Mouse (Mus musculus) MEL (cell line): ENCODE data around the gene Ncoa5. TPM values are rescaled to one million over a fixed set of nuclear protein-coding genes. Genes with fewer than 3 reads are reported as not detected.

ENCODE experiments used
- DNase-seq: peaks from one replicate; pipeline ENCODE4 v3.0.0; 2011; ENCODE audit warnings: low read depth, low spot score
- H3K27ac ChIP-seq: 2 replicates; pipeline ENCODE4 v1.5.1; 2012; ENCODE audit warnings: low read depth, mild to moderate bottlenecking, control low read depth, low read length, moderate library complexity; ENCODE audit not compliant: control insufficient read depth
- H3K27me3 ChIP-seq, 2 experiments: fragments of 150-350 bp in 1 of 2; sonication (generic) in 1 of 2; 2 replicates each; pipeline ENCODE4 v1.6.1; 2012; ENCODE audit warnings: low read length in 2 of 2, mild to moderate bottlenecking in 2 of 2, improper control_type of control experiment in 1 of 2, moderate library complexity in 1 of 2; ENCODE audit not compliant: insufficient read depth in 2 of 2, control insufficient read depth in 1 of 2
- H3K36me3 ChIP-seq, 2 experiments: 2 replicates each; pipeline ENCODE4 v1.6.1; 2012 to 2014; ENCODE audit warnings: low read length in 2 of 2, improper control_type of control experiment in 1 of 2, inconsistent platforms in 1 of 2, mild to moderate bottlenecking in 1 of 2; ENCODE audit not compliant: insufficient read depth in 2 of 2, control insufficient read depth in 1 of 2
- H3K4me1 ChIP-seq, 2 experiments: fragments of 150-350 bp in 1 of 2; sonication (generic) in 1 of 2; 2 replicates each; pipeline ENCODE4 v1.6.1; 2012; ENCODE audit warnings: low read length in 2 of 2, improper control_type of control experiment in 1 of 2, mild to moderate bottlenecking in 1 of 2; ENCODE audit not compliant: insufficient read depth in 2 of 2, control insufficient read depth in 1 of 2
- H3K4me3 ChIP-seq, 2 experiments: fragments of 150-350 bp in 1 of 2; sonication (generic) in 1 of 2; 2 replicates each; pipeline ENCODE4 v1.5.1; 2012; ENCODE audit warnings: low read depth in 2 of 2, low read length in 2 of 2, mild to moderate bottlenecking in 2 of 2, moderate library complexity in 2 of 2, control low read depth in 1 of 2, improper control_type of control experiment in 1 of 2; ENCODE audit not compliant: control insufficient read depth in 1 of 2, insufficient read depth in 1 of 2
- H3K79me2 ChIP-seq: 2 replicates; pipeline ENCODE4 v1.6.1; 2012; ENCODE audit warnings: mild to moderate bottlenecking, low read length, moderate library complexity; ENCODE audit not compliant: control insufficient read depth, poor library complexity, insufficient read depth
- H3K9ac ChIP-seq: 2 replicates; pipeline ENCODE4 v1.6.1; 2012; ENCODE audit warnings: low read depth, mild to moderate bottlenecking, control low read depth, low read length, moderate library complexity; ENCODE audit not compliant: control insufficient read depth, poor library complexity, severe bottlenecking
- H3K9me3 ChIP-seq: fragments of 150-350 bp; sonication (generic); replicated peaks from 2 replicates; pipeline ENCODE4 v1.6.1; 2012; ENCODE audit warnings: mild to moderate bottlenecking, low read length, improper control_type of control experiment, moderate library complexity; ENCODE audit not compliant: insufficient read depth
- CHD1 ChIP-seq: IDR thresholded peaks from 2 replicates; pipeline ENCODE4 v1.6.1; 2012; ENCODE audit warnings: low read depth, mild to moderate bottlenecking, inconsistent platforms, low read length, improper control_type of control experiment
- CHD2 ChIP-seq: IDR thresholded peaks from 2 replicates; pipeline ENCODE4 v1.6.1; 2011; ENCODE audit warnings: low read length, improper control_type of control experiment
- CTCF ChIP-seq, 3 experiments: IDR thresholded peaks in 2 of 3; conservative IDR thresholded peaks in 1 of 3; 2 replicates each; pipeline ENCODE4 v1.5.1; 2011 to 2012; ENCODE audit warnings: low read length in 3 of 3, low read depth in 2 of 3, mild to moderate bottlenecking in 2 of 3, improper control_type of control experiment in 1 of 3, inconsistent platforms in 1 of 3, mixed read lengths in 1 of 3, moderate library complexity in 1 of 3; ENCODE audit not compliant: control insufficient read depth in 1 of 3, insufficient read depth in 1 of 3, poor library complexity in 1 of 3, severe bottlenecking in 1 of 3
- E2F4 ChIP-seq: IDR thresholded peaks from 2 replicates; pipeline ENCODE4 v1.6.1; 2011; ENCODE audit warnings: low read depth, low read length, improper control_type of control experiment, borderline replicate concordance
- ELF1 ChIP-seq: IDR thresholded peaks from 2 replicates; pipeline ENCODE4 v1.6.1; 2014; ENCODE audit warnings: low read depth, mild to moderate bottlenecking, inconsistent platforms, low read length, improper control_type of control experiment, moderate library complexity
- EP300 ChIP-seq, 2 experiments: IDR thresholded peaks; 2 replicates each; pipeline ENCODE4 v1.6.1; 2011; ENCODE audit warnings: improper control_type of control experiment in 2 of 2, low read length in 2 of 2, low read depth in 1 of 2, mild to moderate bottlenecking in 1 of 2
- ETS1 ChIP-seq: IDR thresholded peaks from 2 replicates; pipeline ENCODE4 v1.6.1; 2012; ENCODE audit warnings: low read depth, mild to moderate bottlenecking, inconsistent platforms, low read length, improper control_type of control experiment, moderate library complexity
- GABPA ChIP-seq: IDR thresholded peaks from 2 replicates; pipeline ENCODE4 v1.6.1; 2012; ENCODE audit warnings: low read depth, mild to moderate bottlenecking, inconsistent platforms, low read length, improper control_type of control experiment, moderate library complexity
- GATA1 ChIP-seq: IDR thresholded peaks from 2 replicates; pipeline ENCODE4 v1.6.1; 2011; ENCODE audit warnings: low read depth, low read length, improper control_type of control experiment
- KAT2A ChIP-seq: conservative IDR thresholded peaks from 2 replicates; pipeline ENCODE4 v1.6.1; 2012; ENCODE audit warnings: low read depth, low read length, improper control_type of control experiment, inconsistent platforms
- MAFK ChIP-seq: IDR thresholded peaks from 2 replicates; pipeline ENCODE4 v1.6.1; 2011; ENCODE audit warnings: low read depth, mild to moderate bottlenecking, low read length, improper control_type of control experiment, borderline replicate concordance
- MAX ChIP-seq: IDR thresholded peaks from 2 replicates; pipeline ENCODE4 v1.6.1; 2011; ENCODE audit warnings: low read length, improper control_type of control experiment
- MXI1 ChIP-seq: IDR thresholded peaks from 2 replicates; pipeline ENCODE4 v1.6.1; 2011; ENCODE audit warnings: mild to moderate bottlenecking, low read depth, low read length, improper control_type of control experiment
- NELFE ChIP-seq: IDR thresholded peaks from 2 replicates; pipeline ENCODE4 v1.6.1; 2011; ENCODE audit warnings: low read depth, low read length, improper control_type of control experiment
- NRF1 ChIP-seq: IDR thresholded peaks from 2 replicates; pipeline ENCODE4 v1.6.1; 2014; ENCODE audit warnings: low read depth, mild to moderate bottlenecking, inconsistent platforms, low read length, improper control_type of control experiment, moderate library complexity; ENCODE audit not compliant: poor library complexity, insufficient read depth, severe bottlenecking
- POLR2A ChIP-seq, 2 experiments: IDR thresholded peaks; 2 replicates each; pipeline ENCODE4 v1.6.1; 2011 to 2012; ENCODE audit warnings: low read length in 2 of 2, mild to moderate bottlenecking in 2 of 2, control low read depth in 1 of 2, improper control_type of control experiment in 1 of 2, low read depth in 1 of 2, moderate library complexity in 1 of 2; ENCODE audit not compliant: control insufficient read depth in 1 of 2, insufficient read depth in 1 of 2, poor library complexity in 1 of 2
- POLR2AphosphoS2 ChIP-seq: IDR thresholded peaks from 2 replicates; pipeline ENCODE4 v1.6.1; 2011; ENCODE audit warnings: low read length, improper control_type of control experiment
- RAD21 ChIP-seq: IDR thresholded peaks from 2 replicates; pipeline ENCODE4 v1.6.1; 2011; ENCODE audit warnings: mild to moderate bottlenecking, low read depth, low read length, improper control_type of control experiment
- RCOR1 ChIP-seq: IDR thresholded peaks from 2 replicates; pipeline ENCODE4 v1.6.1; 2012; ENCODE audit warnings: low read depth, mild to moderate bottlenecking, inconsistent platforms, low read length, improper control_type of control experiment
- SMC3 ChIP-seq: IDR thresholded peaks from 2 replicates; pipeline ENCODE4 v1.6.1; 2011; ENCODE audit warnings: low read depth, low read length, improper control_type of control experiment
- TAL1 ChIP-seq: IDR thresholded peaks from 2 replicates; pipeline ENCODE4 v1.6.1; 2012; ENCODE audit warnings: mild to moderate bottlenecking, inconsistent platforms, low read length, moderate library complexity, mixed read lengths
- TBP ChIP-seq: IDR thresholded peaks from 2 replicates; pipeline ENCODE4 v1.8.0; 2011; ENCODE audit warnings: low read depth, low read length, improper control_type of control experiment
- TCF12 ChIP-seq: IDR thresholded peaks from 2 replicates; pipeline ENCODE4 v1.6.1; 2014; ENCODE audit warnings: low read depth, mild to moderate bottlenecking, inconsistent platforms, low read length, improper control_type of control experiment, moderate library complexity
- USF1 ChIP-seq: IDR thresholded peaks from 2 replicates; pipeline ENCODE4 v1.6.1; 2014; ENCODE audit warnings: low read depth, mild to moderate bottlenecking, inconsistent platforms, low read length, improper control_type of control experiment, moderate library complexity
- ZNF384 ChIP-seq: IDR thresholded peaks from 2 replicates; pipeline ENCODE4 v1.6.1; 2012; ENCODE audit warnings: low read depth, mild to moderate bottlenecking, inconsistent platforms, low read length, improper control_type of control experiment
- polyA plus RNA-seq, 2 experiments: library from polyadenylated mRNA; stranded (reverse) in 1 of 2; unstranded in 1 of 2; fragments of >175 nt in 1 of 2; fragments of >200 nt in 1 of 2; gene quantifications; 2 replicates each; pipeline versions ENCODE4 v1.2.1 to v1.2.4; 2012; ENCODE audit warnings: low replicate concordance in 2 of 2, low read depth in 1 of 2; ENCODE audit not compliant: insufficient read length in 2 of 2, insufficient read depth in 1 of 2, missing spikeins in 1 of 2
- total RNA-seq: library from RNA; depleted of rRNA; stranded (reverse); fragments of 300-350 nt; gene quantifications from 2 replicates; pipeline ENCODE4 v1.2.3, GENCODE M21; 2012

The Ncoa5 gene
- total and polyA plus RNA-seq, 3 experiments, result 35.8 to 76.6 (median 61.0) TPM

- Histone ChIP-seq H3K4me3 (no peak overlapping the region), H3K9ac (no peak overlapping the region), H3K9me3 (no peaks in the 10 kb centered on the region), H3K79me2 (no peaks in the 10 kb centered on the region), H3K27ac (no peak overlapping the region), H3K27me3 (no peaks in the 10 kb centered on the region), H3K4me1 (0 out of 4 replicates have a peak, but pooled peaks cover 0 to 11% of the 10 kb centered on the region in 2 experiments), H3K36me3 (no peaks in the 10 kb centered on the region)
- DNase-seq, result no peak
- no peak for TF ChIP-seq CTCF (IDR thresholded peaks at IDR 0.05 in 2 of 3, conservative IDR thresholded peaks at IDR 0.05 in 1 of 3; ENCODE audit: control insufficient read depth in 1 of 3, insufficient read depth in 1 of 3, low read depth in 2 of 3, low read length in 3 of 3, poor library complexity in 1 of 3, severe bottlenecking in 1 of 3)
- TF ChIP-seq MAX, result no peak
- no peak for TF ChIP-seq EP300 (IDR thresholded peaks at IDR 0.05; ENCODE audit: low read depth in 1 of 2, low read length in 2 of 2)
- no peak for TF ChIP-seq POLR2AphosphoS2
- TF ChIP-seq USF1, result no peak
- no peak for TF ChIP-seq ELF1
These were observed 38.7 kb downstream of the Ncoa5 start for GRCm38 (mm10) chr2:164995976-164996375.

- H3K36me3 ChIP-seq, result no peaks in the 10 kb centered on the region
- no peaks in the 10 kb centered on the region for H3K9me3 ChIP-seq
- H3K4me3 ChIP-seq, result no peak overlapping the region
- no peaks in the 10 kb centered on the region for H3K79me2 ChIP-seq
- DNase-seq, result no peak
- no peaks in the 10 kb centered on the region for H3K27me3 ChIP-seq
- no peak overlapping the region for H3K9ac ChIP-seq
- H3K4me1 ChIP-seq, result 0 out of 4 replicates have a peak, but pooled peaks cover 0 to 11% of the 10 kb centered on the region in 2 experiments
- no peak overlapping the region for H3K27ac ChIP-seq
- TF ChIP-seq E2F4, result no peak
- no peak for TF ChIP-seq EP300 (IDR thresholded peaks at IDR 0.05; ENCODE audit: low read depth in 1 of 2, low read length in 2 of 2)
- no peak for TF ChIP-seq NELFE
- no peak for TF ChIP-seq KAT2A
- TF ChIP-seq RCOR1, result no peak
- no peak for TF ChIP-seq RAD21
- TF ChIP-seq CHD1, result no peak
- no peak for TF ChIP-seq TCF12
- no peak for TF ChIP-seq ETS1
These were observed 39.8 kb downstream of the Ncoa5 start for GRCm38 (mm10) chr2:164994659-164995428.

GRCm38 (mm10) chr2:164994156-164994555, 40.5 kb downstream of the Ncoa5 start:
- H3K9ac ChIP-seq, result no peak overlapping the region
- no peaks in the 10 kb centered on the region for H3K27me3 ChIP-seq
- H3K36me3 ChIP-seq, result no peaks in the 10 kb centered on the region
- H3K4me1 ChIP-seq, result 0 out of 4 replicates have a peak, but pooled peaks cover 0 to 11% of the 10 kb centered on the region in 2 experiments
- H3K9me3 ChIP-seq, result no peaks in the 10 kb centered on the region
- TF ChIP-seq SMC3 (no peak), MXI1 (no peak), TAL1 (no peak), NRF1 (no peak), POLR2A (IDR thresholded peaks at IDR 0.05; ENCODE audit: control insufficient read depth in 1 of 2, insufficient read depth in 1 of 2, low read depth in 1 of 2, low read length in 2 of 2, poor library complexity in 1 of 2) (no peak), CHD2 (no peak), TBP (no peak), ZNF384 (no peak), GABPA (no peak), TCF12 (no peak), KAT2A (no peak), NELFE (no peak), MAFK (no peak), GATA1 (no peak), CTCF (IDR thresholded peaks at IDR 0.05 in 2 of 3, conservative IDR thresholded peaks at IDR 0.05 in 1 of 3; ENCODE audit: control insufficient read depth in 1 of 3, insufficient read depth in 1 of 3, low read depth in 2 of 3, low read length in 3 of 3, poor library complexity in 1 of 3, severe bottlenecking in 1 of 3) (no peak)
- TF ChIP-seq, all 39 proteins: peak for 0
- Histone ChIP-seq H3K27ac (no peak overlapping the region), H3K4me3 (no peak overlapping the region), H3K79me2 (no peaks in the 10 kb centered on the region)
- DNase-seq, result no peak
